Mouse (Mus musculus) G1E-ER4 (cell line): ENCODE results near the gene Pyurf. TPM values are rescaled to one million over a fixed set of nuclear protein-coding genes. Genes with fewer than 3 reads are reported as not detected.

Source experiments
- GATA1 ChIP-seq: IDR thresholded peaks from one replicate; pipeline ENCODE4 v1.8.0; 2012; ENCODE audit warnings: low read length, inconsistent platforms
- polyA plus RNA-seq: library from polyadenylated mRNA; stranded (reverse); fragments of >175 nt; gene quantifications from 2 replicates; pipeline ENCODE4 v1.2.3, GENCODE M21; 2012

Pyurf gene
- polyA plus RNA-seq, result 16.5 and 23.4 TPM in 2 replicates

DNA sequence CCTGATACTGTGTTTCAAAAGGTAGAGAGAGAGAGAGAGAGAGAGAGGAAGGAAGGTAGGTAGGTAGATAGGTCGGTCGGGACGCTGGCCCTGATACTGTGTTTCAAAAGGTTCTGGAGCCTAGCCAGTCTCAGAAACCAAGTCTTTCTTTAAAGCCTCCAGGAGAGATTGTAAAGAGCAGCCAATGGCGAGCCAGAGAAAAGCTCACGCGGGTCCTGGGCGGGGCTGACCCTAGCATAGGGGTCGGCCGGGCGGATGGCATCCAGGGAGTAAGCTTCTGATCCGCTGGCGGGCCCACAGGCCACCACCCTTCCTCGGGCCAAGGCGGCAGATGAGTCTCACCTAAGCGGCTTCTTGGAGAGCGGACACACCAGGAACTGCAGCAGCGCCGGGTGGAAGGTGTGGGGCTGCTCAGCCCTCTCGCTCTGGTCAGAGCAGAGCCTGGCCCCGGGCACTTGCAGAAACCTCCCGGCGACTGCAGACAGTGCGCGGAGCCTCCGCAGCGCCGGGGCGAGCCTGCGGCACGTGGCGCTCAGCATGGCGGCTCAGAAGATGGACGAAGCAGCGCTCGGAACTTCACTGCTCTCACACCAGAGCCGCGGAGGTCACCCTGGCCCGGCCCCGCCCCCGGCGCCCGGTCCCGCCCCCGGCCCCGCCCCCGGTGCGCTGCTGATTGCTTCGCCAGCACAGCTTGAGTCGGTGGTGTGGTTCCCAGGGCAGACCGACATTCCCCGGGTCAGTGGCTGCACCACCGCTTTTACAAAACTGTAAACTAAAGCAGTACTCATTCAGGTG is at the start of gene Pyurf:
Gene Pyurf (minus strand): TSS at position 612 of the 795 bp plus-strand sequence.
- no peak for TF ChIP-seq GATA1

DNA sequence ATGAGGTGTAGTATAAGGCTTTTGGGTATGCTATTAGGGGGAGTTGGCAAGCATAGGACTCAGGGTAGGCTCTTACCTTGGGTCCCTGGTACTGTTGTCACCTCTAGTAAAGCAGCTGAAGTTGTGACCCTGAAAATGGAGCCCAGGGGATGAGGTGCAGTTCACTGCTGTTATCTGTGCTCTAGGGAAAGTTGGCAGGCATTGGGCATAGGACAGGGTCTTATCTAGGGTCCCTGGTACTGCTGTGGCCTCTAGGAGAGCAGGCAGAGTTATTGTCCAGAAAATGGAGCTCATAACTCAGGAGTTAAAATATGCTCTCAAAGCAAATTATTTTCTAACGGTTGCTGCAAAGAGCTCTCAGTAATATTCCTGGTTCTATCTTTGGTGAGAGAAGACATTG is 29.5 kb upstream of the Pyurf start:
- no peak for TF ChIP-seq GATA1

DNA sequence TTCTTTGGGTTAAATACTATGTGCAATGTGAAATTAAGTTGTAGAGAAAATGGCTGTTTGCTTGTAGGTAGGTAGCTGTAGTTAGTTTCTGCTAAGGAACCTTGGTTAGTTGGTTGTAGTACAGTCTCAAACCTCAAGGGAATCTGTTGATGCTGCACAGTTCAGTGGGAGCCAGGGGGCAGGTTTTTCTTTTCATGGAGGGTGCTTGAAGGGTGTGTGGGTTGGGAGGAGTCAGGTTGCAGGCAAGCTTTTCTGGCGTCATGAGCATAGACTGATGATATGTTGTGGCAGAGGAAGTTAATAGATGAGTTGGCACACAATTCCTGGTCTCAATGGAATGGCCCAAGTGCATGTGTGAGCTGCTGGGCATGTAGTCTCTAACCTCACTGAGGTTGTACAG is 19.8 kb upstream of the Pyurf start:
- no peak for TF ChIP-seq GATA1

DNA sequence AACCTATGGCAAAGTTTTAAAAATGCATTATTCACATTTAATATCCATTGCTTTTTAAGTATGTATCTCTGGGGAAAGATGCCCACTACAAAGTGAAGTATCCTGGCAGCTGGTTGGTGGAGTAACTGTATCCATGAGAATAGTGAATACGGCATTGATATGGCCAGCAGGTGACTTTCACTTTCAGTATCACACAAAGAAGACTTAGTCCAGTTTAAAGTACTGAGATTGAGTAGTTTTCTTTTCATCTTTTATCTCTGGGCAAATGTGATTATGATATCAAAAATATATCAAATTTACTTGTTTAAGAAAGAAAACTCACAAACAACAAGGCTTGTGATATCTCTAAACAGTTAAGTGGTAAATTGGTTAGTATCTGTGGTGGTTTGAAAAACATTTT is 14.8 kb upstream of the Pyurf start:
- no peak for TF ChIP-seq GATA1

DNA sequence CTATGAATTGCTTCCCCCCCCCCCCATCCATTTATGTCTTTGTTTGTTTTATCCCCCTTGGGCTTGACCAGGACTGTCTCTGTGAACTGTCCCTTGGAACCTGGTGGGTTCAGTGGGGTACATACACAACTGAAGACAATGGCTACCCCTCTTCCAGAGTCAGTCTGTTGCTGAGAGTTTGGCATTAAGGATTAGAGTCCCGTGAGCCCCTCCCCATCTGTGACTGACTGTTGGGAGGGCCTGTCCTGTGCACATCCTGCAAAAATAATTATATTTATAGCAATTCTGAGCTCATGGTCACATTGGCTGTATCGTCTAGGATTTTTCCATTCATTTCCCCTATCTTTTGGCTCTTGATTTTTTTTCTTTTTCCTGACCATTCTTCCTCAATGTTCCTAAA is 11.8 kb upstream of the Pyurf start:
- TF ChIP-seq GATA1, result no peak

DNA sequence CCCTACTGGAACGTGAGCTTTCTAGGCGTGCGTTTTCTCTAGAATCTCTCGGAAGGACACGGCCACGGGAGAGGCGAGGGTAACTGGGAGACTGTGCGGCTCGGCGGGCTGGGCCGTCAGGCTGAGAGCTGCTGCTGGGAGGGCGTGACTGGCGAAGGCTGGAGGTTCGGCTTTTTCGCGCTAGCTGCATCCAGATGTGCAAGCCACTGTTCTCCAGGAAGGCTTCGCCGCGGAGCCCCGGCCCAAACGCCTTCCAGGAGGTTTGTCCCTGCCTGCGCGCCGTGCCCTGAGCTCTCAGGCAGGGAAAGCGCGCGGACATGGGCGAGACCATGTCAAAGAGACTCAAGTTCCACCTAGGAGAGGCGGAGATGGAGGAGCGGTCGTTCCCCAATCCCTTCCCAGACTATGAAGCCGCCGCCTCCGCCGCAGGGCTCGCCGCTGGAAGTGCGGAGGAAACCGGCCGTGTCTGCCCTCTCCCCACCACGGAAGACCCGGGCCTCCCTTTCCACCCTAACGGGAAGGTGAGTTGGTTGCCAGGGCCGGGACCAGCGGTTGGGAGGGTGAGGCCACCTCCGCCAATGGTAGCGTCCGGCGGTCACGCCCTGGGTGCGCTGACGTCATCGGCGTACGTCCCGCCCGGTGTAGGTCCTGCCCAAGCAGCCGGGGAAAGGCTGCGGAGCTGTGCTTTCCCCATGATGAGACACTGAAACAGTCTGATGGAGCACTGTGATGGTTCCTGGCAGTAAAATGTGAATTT is 11.0 kb upstream of the Pyurf start:
- TF ChIP-seq GATA1, result no peak

DNA sequence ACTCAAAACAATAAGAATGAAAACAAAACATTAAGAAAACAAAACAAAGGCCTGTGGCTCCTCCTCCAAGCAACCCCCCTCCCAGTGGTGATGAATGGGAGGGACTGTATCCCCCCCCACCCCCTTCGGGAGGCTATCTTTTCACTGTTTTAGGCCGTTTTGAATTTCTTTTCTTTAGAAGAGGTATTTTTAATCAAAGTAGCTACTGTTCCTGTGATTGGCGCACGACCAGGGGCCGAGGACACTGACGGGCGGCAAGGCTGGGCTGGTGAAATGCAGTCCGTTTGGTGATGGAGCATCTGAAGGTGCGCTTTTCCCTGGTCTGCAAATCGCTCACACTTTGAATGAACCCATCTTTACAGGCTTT is 10.5 kb upstream of the Pyurf start, which contains the start of gene Lancl2:
Gene Lancl2 (plus strand): TSS at position 165 of the 367 bp plus-strand sequence.
- no peak for TF ChIP-seq GATA1

DNA sequence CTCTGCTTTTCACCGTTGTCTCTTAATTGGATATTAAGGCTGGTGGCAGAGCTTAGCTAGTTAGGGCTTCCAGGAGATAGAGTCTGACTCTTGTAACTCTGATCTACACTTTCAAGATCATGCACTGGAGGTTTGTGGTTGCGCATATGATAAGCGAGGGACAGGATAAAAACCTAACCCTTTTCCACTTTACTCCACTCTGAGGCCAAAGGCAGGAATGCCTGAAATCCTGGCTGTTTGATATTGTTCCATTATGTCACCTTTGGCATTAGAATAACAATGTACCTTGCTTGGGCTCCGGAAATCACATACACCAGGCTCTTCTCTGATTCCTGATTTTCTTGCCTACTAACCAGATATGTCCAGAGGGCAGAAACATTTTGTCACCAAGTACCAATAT is 9.8 kb upstream of the Pyurf start:
- TF ChIP-seq GATA1, result no peak

DNA sequence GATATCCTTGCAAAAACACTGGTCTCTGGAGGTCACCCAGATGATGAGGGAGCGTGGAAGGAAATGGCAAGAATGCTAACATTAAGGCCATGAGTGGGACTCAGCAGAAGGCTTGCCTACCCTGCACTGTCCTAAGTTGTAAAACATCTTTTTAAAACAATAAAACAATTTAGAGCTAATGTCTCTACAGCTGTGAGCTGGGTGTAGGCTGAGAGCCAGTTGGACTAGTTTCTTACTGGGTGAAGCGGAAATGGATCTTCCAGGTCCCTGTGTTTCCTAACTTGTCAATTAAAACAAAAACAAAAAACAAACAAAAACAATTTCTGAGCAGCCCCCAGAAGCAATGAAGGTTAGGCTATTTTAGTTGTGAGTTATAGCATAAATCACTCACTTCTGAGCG is 1.2 kb upstream of the Pyurf start:
- no peak for TF ChIP-seq GATA1

DNA sequence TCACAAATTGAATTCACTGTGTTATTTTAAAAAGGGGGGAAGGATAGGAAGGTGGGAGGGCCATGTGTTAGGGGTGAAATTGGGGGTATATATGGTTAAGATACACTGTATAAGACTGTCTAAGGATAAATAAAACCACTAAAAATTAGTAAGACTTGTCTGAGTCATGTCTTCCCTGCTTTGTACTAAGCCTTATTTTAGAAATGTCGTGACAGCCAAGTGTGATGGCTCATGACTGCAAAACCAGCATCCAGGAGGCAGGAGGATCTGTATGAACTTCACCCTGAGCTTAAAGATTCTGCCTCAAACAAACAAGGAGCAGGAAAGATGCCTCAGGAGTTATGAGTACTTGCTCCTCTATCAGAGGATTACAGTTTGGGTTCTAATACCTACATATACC is 7.7 kb downstream of the Pyurf start:
- TF ChIP-seq GATA1, result no peak

DNA sequence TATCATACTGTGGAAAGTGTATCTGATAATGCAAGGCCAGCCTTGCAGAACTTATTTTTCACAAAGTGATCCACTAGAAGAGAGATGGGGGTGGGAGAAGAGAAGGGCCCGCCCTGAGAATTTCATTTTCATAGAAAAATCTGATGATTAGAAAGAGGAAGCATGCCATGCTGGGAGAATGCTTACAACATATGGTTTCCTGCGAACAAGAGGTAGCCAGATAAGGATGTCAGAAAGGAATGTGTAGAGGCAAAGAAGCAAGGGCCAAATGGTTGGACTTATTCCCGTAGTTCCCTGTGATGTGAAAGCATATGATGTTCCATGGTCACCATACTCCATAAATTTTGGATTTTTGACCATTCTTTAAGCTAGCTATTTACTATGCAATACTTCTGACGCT is 30.6 kb downstream of the Pyurf start:
- no peak for TF ChIP-seq GATA1

DNA sequence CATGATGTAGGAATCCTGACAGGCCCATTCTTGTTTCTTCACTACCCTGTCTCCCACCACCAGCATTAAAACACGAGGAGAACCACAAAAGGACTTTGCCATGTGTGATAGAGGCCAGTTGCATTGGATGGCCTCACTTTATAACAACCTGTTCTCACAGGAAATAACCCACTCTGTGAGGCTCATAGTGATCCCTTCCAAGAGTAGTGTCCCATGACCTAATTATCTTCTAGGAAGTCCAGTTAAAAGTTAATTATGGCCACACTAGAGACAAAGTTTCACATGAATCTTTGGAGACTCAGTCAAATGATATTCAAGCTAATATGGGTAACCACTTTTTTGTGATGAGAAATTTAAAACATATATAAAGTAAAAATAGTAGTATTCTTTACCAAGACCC is 44.6 kb downstream of the Pyurf start:
- no peak for TF ChIP-seq GATA1

DNA sequence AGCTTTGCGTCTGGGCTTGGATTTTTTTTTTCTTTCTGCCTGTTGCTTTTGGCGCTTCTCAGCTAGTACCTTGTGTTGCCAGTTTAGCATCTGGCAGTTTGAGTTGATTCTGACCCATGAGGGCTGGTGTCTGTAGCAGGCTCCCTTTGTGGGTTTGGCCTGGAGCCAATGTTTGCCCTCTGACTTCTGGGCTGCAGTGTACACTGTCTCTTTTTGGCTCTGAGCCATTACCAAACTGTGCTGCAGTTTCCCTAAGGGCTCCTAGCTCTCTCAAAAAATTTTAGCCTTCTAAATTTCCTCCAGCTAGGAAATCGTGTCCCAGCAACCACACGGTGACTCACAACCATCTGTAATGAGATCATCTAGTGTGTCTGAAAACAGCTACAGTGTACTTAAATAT is 50.1 kb downstream of the Pyurf start:
- no peak for TF ChIP-seq GATA1

DNA sequence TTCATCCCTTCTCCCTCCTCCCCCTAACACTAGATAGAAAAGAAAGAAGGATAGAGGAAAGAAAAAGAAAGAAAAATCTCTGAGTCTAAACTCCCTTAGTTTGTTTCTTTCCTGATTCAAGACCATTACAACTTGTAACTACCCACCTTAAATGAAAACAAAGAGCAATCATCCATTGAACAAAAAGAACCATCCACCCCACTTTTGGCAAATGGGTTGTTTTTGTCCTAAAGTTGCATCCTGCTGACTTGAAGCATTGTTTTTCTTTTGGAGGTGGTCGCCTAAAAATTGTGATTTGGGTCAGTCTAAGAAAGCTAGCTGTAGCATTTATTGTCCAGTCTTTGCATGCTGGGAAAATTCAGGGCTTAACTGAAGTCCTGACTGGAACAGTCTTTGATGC is 52.3 kb downstream of the Pyurf start:
- no peak for TF ChIP-seq GATA1

Other genes starting within 250 kb of the Pyurf start
- not detected in 2 replicates for gene Ppm1k, start 156.6 kb downstream of the Pyurf start, polyA plus RNA-seq
- gene Herc6, start 111.1 kb downstream of the Pyurf start, polyA plus RNA-seq, result 0.12 TPM in 1 of 2 replicates, not detected in the other
- 32.3 and 40.3 TPM in 2 replicates for gene Lancl2, start 10.5 kb upstream of the Pyurf start, polyA plus RNA-seq
- 5.9 and 9.4 TPM in 2 replicates for gene Vopp1, start 133.1 kb upstream of the Pyurf start, polyA plus RNA-seq
- gene Vmn1r21, start 158.3 kb upstream of the Pyurf start, polyA plus RNA-seq, result not detected in 2 replicates
- not detected in 2 replicates for gene Vmn1r22, start 215.9 kb upstream of the Pyurf start, polyA plus RNA-seq
- not detected in 2 replicates for gene Vmn1r23, start 234.8 kb upstream of the Pyurf start, polyA plus RNA-seq